In the genomic region with DNA sequence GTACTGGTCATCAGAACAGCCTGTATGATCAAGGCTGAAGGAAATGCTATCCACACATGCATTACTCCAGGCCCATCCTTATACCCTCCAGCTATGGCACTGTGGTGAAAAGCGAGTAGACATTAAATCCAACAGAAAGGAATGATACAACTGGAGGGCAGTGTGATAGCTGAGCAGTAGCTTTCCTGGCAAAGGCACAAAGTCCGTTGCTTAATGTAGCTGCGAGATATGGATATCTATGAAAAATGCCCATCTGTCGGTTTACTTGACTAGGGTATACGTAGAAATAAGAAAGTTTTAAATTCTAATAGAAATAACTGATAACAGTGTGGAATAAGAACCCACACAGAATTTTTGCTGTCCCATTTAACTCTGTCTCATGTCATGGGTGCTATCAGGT, we compare ENCODE assay signal across 28 mouse cellular contexts. TPM values are rescaled to one million over a fixed set of nuclear protein-coding genes. Genes with fewer than 3 reads are reported as not detected.
DNase-seq lines count a peak whose midpoint lies in the region; ATAC-seq and TF ChIP-seq lines count a peak whose summit lies in the region.
"Had no signal": no experiment of that assay in that cellular context is flagged by ENCODE, and none has a peak within 500 bp of the region (broad histone marks: within the 10 kb centered on the region; RNA-seq: fewer than 3 reads in every experiment).

No protein-coding gene starts in this region.

- H3K4me1 ChIP-seq in MEL (ENCODE audit: control insufficient read depth in 1 of 2, insufficient read depth in 2 of 2, low read length in 2 of 2), result peaks cover 31 to 54% of the 10 kb centered on the region in 2 experiments
- peaks cover 91% of the 10 kb centered on the region for H3K4me1 ChIP-seq in liver, embryonic 15.5 days (replicated peaks)
- H3K4me1 ChIP-seq in cerebellum, adult 2 months (ENCODE audit: control insufficient read depth, insufficient read depth, low read length), result peaks cover 3% of the 10 kb centered on the region; the same call in 1 of the 2 replicates
- no peaks in the 10 kb centered on the region for H3K4me1 ChIP-seq in lung, adult 2 months (ENCODE audit: control insufficient read depth, insufficient read depth, low read length)

- peak; percentile 9; the same call in 1 of the 2 replicates for ATAC-seq in liver, embryonic 15.5 days (ENCODE audit: insufficient read depth)
- ATAC-seq: CD4-positive, CD25-positive, alpha-beta regulatory T cell, adult 4 months; forebrain, embryonic 16.5 days; midbrain, embryonic 15.5 days had no signal

- peak overlapping the region; percentile 20 to 27; a peak in 3 of 4 replicates for H3K4me3 ChIP-seq in MEL (ENCODE audit: control insufficient read depth in 1 of 2, insufficient read depth in 1 of 2, low read depth in 2 of 2, low read length in 2 of 2)
- H3K4me3 ChIP-seq in liver, embryonic 15.5 days (replicated peaks), result no peak overlapping the region
- H3K4me3 ChIP-seq in cerebellum, adult 2 months (replicated peaks; ENCODE audit: insufficient read depth, low read depth, low read length), result no peak overlapping the region
- no peak overlapping the region for H3K4me3 ChIP-seq in lung, adult 2 months (replicated peaks; ENCODE audit: extremely low read depth, low read depth, low read length)
- H3K4me3 ChIP-seq: forebrain, embryonic 10.5 days; left cerebral cortex, adult 2 months; limb, embryonic 12.5 days; midbrain, embryonic 10.5 days; midbrain, embryonic 15.5 days had no signal

- TF ChIP-seq POLR2A in MEL (IDR thresholded peaks at IDR 0.05; ENCODE audit: control insufficient read depth in 1 of 2, insufficient read depth in 1 of 2, low read depth in 1 of 2, low read length in 2 of 2, poor library complexity in 1 of 2), result peak in 1 of 2 experiments; percentile 39; a peak in 1 of 4 replicates
- no peak for TF ChIP-seq POLR2A in cerebellum, adult 2 months (IDR thresholded peaks at IDR 0.05; ENCODE audit: borderline replicate concordance, insufficient read depth, low read length)
- TF ChIP-seq POLR2A in lung, adult 2 months (IDR thresholded peaks at IDR 0.05; ENCODE audit: borderline replicate concordance, extremely low read depth, low read depth, low read length), result no peak

- H3K27me3 ChIP-seq in MEL (ENCODE audit: control insufficient read depth in 1 of 2, insufficient read depth in 2 of 2, low read length in 2 of 2), result no peaks in the 10 kb centered on the region
- H3K27me3 ChIP-seq in liver, embryonic 15.5 days, result no peaks in the 10 kb centered on the region
- H3K27me3 ChIP-seq in cerebellum, adult 2 months (ENCODE audit: control insufficient read depth, insufficient read depth, low read length), result no peaks in the 10 kb centered on the region; the same call in 1 of the 2 replicates
- H3K27me3 ChIP-seq: limb, embryonic 12.5 days; midbrain, embryonic 15.5 days had no signal

- TF ChIP-seq CTCF in MEL (IDR thresholded peaks at IDR 0.05 in 2 of 3, conservative IDR thresholded peaks at IDR 0.05 in 1 of 3; ENCODE audit: control insufficient read depth in 1 of 3, insufficient read depth in 1 of 3, low read depth in 2 of 3, low read length in 3 of 3, poor library complexity in 1 of 3, severe bottlenecking in 1 of 3), result no peak
- TF ChIP-seq CTCF in cerebellum, adult 2 months (IDR thresholded peaks at IDR 0.05; ENCODE audit: borderline replicate concordance, insufficient read depth, low read depth, low read length), result no peak
- TF ChIP-seq CTCF in lung, adult 2 months (IDR thresholded peaks at IDR 0.05; ENCODE audit: insufficient read depth, low read length), result no peak

- H3K4me2 ChIP-seq in liver, embryonic 15.5 days, result 0 out of 2 replicates have a peak overlapping the region, but pooled peaks have one; percentile 6
- H3K4me2 ChIP-seq: limb, embryonic 12.5 days; midbrain, embryonic 15.5 days had no signal

- H3K9me3 ChIP-seq in MEL (replicated peaks; ENCODE audit: insufficient read depth, low read length), result no peaks in the 10 kb centered on the region
- no peaks in the 10 kb centered on the region for H3K9me3 ChIP-seq in liver, embryonic 15.5 days (replicated peaks)
- H3K9me3 ChIP-seq: forebrain, embryonic 10.5 days; limb, embryonic 12.5 days; midbrain, embryonic 10.5 days; midbrain, embryonic 15.5 days had no signal

- peak overlapping the region; percentile 90 for H3K27ac ChIP-seq in MEL (ENCODE audit: control insufficient read depth, low read depth, low read length)
- peak overlapping the region; percentile 76 for H3K27ac ChIP-seq in liver, embryonic 15.5 days (replicated peaks)
- H3K27ac ChIP-seq in cerebellum, adult 2 months (ENCODE audit: insufficient read depth, low read length), result no peak overlapping the region
- H3K27ac ChIP-seq: forebrain, embryonic 10.5 days; left cerebral cortex, adult 2 months; limb, embryonic 12.5 days; macrophage; midbrain, embryonic 10.5 days; midbrain, embryonic 15.5 days had no signal

- peaks cover 6% of the 10 kb centered on the region for H3K79me2 ChIP-seq in MEL (ENCODE audit: control insufficient read depth, insufficient read depth, low read length, poor library complexity)

- TF ChIP-seq RAD21 in MEL (IDR thresholded peaks at IDR 0.05; ENCODE audit: low read depth, low read length), result no peak

- DNase-seq in MEL (ENCODE audit: low read depth, low spot score) (peak; percentile 88), liver (peak; percentile 22)
- DNase-seq in c-Kit-positive CD71-positive TER-119-negative erythroid progenitor cells, embryonic 14.5 days (ENCODE audit: low read depth), result peak; percentile 56
- no peak for DNase-seq in adrenal gland, adult 2 months
- DNase-seq in right cerebral cortex, postnatal 36 days (ENCODE audit: low spot score in 2 of 2), result no peak
- DNase-seq in cerebellum, adult 2 months, result no peak
- DNase-seq in lung, adult 2 months, result no peak
- DNase-seq: adrenal gland, postnatal 10 days; cerebellum, adult 11-12 months; cerebellum, postnatal 10 days; gastrocnemius, postnatal 10 days; kidney, adult 11 months; kidney, postnatal 14 days; lung, adult 18-20 months; lung, postnatal 10 days; right cerebral cortex, postnatal 25 days; spleen, adult 18-20 months; thymus, adult 2 months; thymus, postnatal 4 days had no signal

- 25% methylated on average over 5 of the region's 5 CpGs for WGBS in liver, embryonic 15.5 days (ENCODE audit: insufficient replicate concordance)
- 78% methylated on average over 5 of the region's 5 CpGs for WGBS in cerebellum, adult 2 months
- WGBS in lung, adult 2 months, result 84% methylated on average over 5 of the region's 5 CpGs

- peak overlapping the region; percentile 61 for H3K9ac ChIP-seq in MEL (ENCODE audit: control insufficient read depth, low read depth, low read length, poor library complexity, severe bottlenecking)
- H3K9ac ChIP-seq in liver, embryonic 15.5 days, result no peak overlapping the region
- H3K9ac ChIP-seq: limb, embryonic 12.5 days; midbrain, embryonic 15.5 days had no signal

- peak; percentile 100 for TF ChIP-seq EP300 in MEL (IDR thresholded peaks at IDR 0.05; ENCODE audit: low read depth in 1 of 2, low read length in 2 of 2)

- peaks cover 0 to 68% of the 10 kb centered on the region in 2 experiments; a peak in 2 of 4 replicates for H3K36me3 ChIP-seq in MEL (ENCODE audit: control insufficient read depth in 1 of 2, insufficient read depth in 2 of 2, low read length in 2 of 2)
- H3K36me3 ChIP-seq in liver, embryonic 15.5 days (replicated peaks), result no peaks in the 10 kb centered on the region
- H3K36me3 ChIP-seq: forebrain, embryonic 10.5 days; limb, embryonic 12.5 days; midbrain, embryonic 10.5 days; midbrain, embryonic 15.5 days had no signal

TF ChIP-seq in MEL, 35 proteins besides CTCF, POLR2A, EP300 and RAD21 (continues in another document):
- TF ChIP-seq CHD1 (IDR thresholded peaks at IDR 0.05; ENCODE audit: low read depth, low read length) (peak; percentile 82; the same call in 1 of the 2 replicates), E2F4 (IDR thresholded peaks at IDR 0.05; ENCODE audit: borderline replicate concordance, low read depth, low read length) (peak; percentile 66; the same call in 1 of the 2 replicates), GABPA (IDR thresholded peaks at IDR 0.05; ENCODE audit: low read depth, low read length) (0 out of 2 replicates have a peak, but pooled peaks have one; percentile 59), ZNF384 (IDR thresholded peaks at IDR 0.05; ENCODE audit: low read depth, low read length) (no peak), MAFK (IDR thresholded peaks at IDR 0.05; ENCODE audit: borderline replicate concordance, low read depth, low read length) (peak; percentile 61; the same call in 1 of the 2 replicates), MAX (IDR thresholded peaks at IDR 0.05; ENCODE audit: low read length) (peak; percentile 62), MEF2A (IDR thresholded peaks at IDR 0.05; ENCODE audit: extremely low read depth, insufficient replicate concordance, low read depth, low read length, poor library complexity, severe bottlenecking) (no peak), MAZ (IDR thresholded peaks at IDR 0.05; ENCODE audit: low read depth, low read length) (0 out of 2 replicates have a peak, but pooled peaks have one; percentile 26), MXI1 (IDR thresholded peaks at IDR 0.05; ENCODE audit: low read depth, low read length) (peak; percentile 61), TBP (IDR thresholded peaks at IDR 0.05; ENCODE audit: low read depth, low read length) (peak; percentile 34; the same call in 1 of the 2 replicates), USF1 (IDR thresholded peaks at IDR 0.05; ENCODE audit: low read depth, low read length) (no peak), KAT2A (conservative IDR thresholded peaks at IDR 0.05; ENCODE audit: low read depth, low read length) (no peak; the same call in 1 of the 2 replicates), USF2 (IDR thresholded peaks at IDR 0.05; ENCODE audit: borderline replicate concordance in 1 of 2, insufficient read depth in 1 of 2, low read depth in 1 of 2, low read length in 2 of 2) (no peak)

RNA-seq across cellular contexts. Expression of gene Minpp1, which starts 5.3 kb away (rescaled TPM):
- 192 and 256 TPM in 2 replicates for total RNA-seq in MEL (2012; rRNA removed)
- polyA plus RNA-seq in MEL (2012; ENCODE audit: insufficient read depth in 1 of 2, insufficient read length in 2 of 2, low read depth in 1 of 2, low replicate concordance in 2 of 2, missing spikeins in 1 of 2), result 100 to 1,000 TPM in 1 of 2 experiments, not detected in 1; 176 TPM
- 82.9 and 84.9 TPM in 2 replicates for polyA plus RNA-seq in liver, embryonic 15.5 days (2015; fragmentation: Nextera tagmentation; extraction: Ambion mirVana)
- total RNA-seq in adrenal gland, adult 2 months (2021), result 10 to 100 TPM; 36.6 to 39.7 TPM
- polyA plus RNA-seq in adrenal gland, adult 2 months (2012; rRNA removed), result 198 and 228 TPM in 2 replicates
- 38.8 and 41.3 TPM in 2 replicates for polyA plus RNA-seq in cerebellum, adult 2 months (2012; rRNA removed)
- 29.1 and 50.1 TPM in 2 replicates for polyA plus RNA-seq in lung, adult 2 months (2012; rRNA removed)

RNA-seq across cellular contexts. Expression of gene Rpl9-ps6, which starts 13.9 kb away (rescaled TPM):
- total RNA-seq in MEL (2012; rRNA removed), result 111 and 161 TPM in 2 replicates
- 10 to 100 TPM in 1 of 2 experiments, not detected in 1; 95.5 TPM for polyA plus RNA-seq in MEL (2012; ENCODE audit: insufficient read depth in 1 of 2, insufficient read length in 2 of 2, low read depth in 1 of 2, low replicate concordance in 2 of 2, missing spikeins in 1 of 2)
- polyA plus RNA-seq in liver, embryonic 15.5 days (2015; fragmentation: Nextera tagmentation; extraction: Ambion mirVana), result 35.2 and 55.6 TPM in 2 replicates
- 10 to 100 TPM; 23.2 to 51.6 TPM for total RNA-seq in adrenal gland, adult 2 months (2021)
- polyA plus RNA-seq in adrenal gland, adult 2 months (2012; rRNA removed), result 0.38 and 0.55 TPM in 2 replicates
- polyA plus RNA-seq in cerebellum, adult 2 months (2012; rRNA removed), result 22.4 and 27.8 TPM in 2 replicates
- 2.7 and 7.2 TPM in 2 replicates for polyA plus RNA-seq in lung, adult 2 months (2012; rRNA removed)

Comparison
In these comparisons a context has a peak if more than half of its experiments do, and no peak if none do; other contexts are left out.
1. DNase-seq: peak in MEL (single experiment), c-Kit-positive CD71-positive TER-119-negative erythroid progenitor cells, embryonic 14.5 days (single experiment) and liver (single experiment); none in adrenal gland, adult 2 months (single experiment), right cerebral cortex, postnatal 36 days (0 of 2), cerebellum, adult 2 months (0 of 2) and lung, adult 2 months (single experiment).
2. H3K4me3 ChIP-seq: peak in MEL (2 of 2); none in liver, embryonic 15.5 days (single experiment), cerebellum, adult 2 months (single experiment) and lung, adult 2 months (single experiment).